Mouse (Mus musculus): Measurements from ENCODE around the gene Bicc1. TPM values are rescaled to one million over a fixed set of nuclear protein-coding genes. Genes with fewer than 3 reads are reported as not detected.

Bicc1 gene
- total RNA-seq, 1 experiment, result 1.8 TPM

DNA sequence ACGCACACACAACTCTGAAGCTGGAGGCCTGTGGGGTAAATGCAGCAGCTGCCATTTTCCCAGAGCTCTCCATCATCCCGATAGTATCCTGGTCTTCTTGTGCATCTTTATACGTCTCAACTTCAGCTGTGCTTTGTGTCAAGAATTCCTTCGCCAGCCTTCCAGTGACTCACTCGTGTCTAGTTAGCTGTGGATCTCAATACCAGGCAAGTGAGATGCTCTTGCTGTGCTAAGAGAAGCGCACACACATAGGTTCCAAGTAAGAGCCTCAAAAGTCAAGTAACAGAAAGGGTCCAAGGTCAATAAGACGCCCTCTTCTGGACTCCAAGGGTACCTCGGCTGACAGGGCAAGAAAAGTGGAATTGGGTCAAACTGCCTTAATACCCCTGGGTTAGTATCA lies 37.0 kb downstream of the Bicc1 start:
- in situ Hi-C loops (cut with MboI; ENCODE audit: low sequenced_read_pairs in 2 of 2, unreplicated experiment in 2 of 2), result no loop called here
- no peaks in the 10 kb centered on the region for H3K4me1 ChIP-seq (ENCODE audit: control insufficient read depth in 2 of 2, insufficient read depth in 2 of 2, low read length in 2 of 2, poor library complexity in 1 of 2)
- no peaks in the 10 kb centered on the region for H3K9me3 ChIP-seq (ENCODE audit: control insufficient read depth, insufficient read depth, low read depth, low read length)
- H3K9ac ChIP-seq (ENCODE audit: insufficient read depth, low read depth, low read length, poor library complexity, severe bottlenecking), result no peak overlapping the region
- no peak overlapping the region for H3K4me3 ChIP-seq (ENCODE audit: insufficient read depth in 1 of 2, low read depth in 1 of 2, low read length in 2 of 2, poor library complexity in 1 of 2, severe bottlenecking in 1 of 2)
- no peak for DNase-seq (ENCODE audit: low read depth, low spot score)
- TF ChIP-seq HCFC1 (IDR thresholded peaks at IDR 0.05; ENCODE audit: borderline replicate concordance, insufficient read depth, low read length) (no peak), MAFK (IDR thresholded peaks at IDR 0.05; ENCODE audit: insufficient read depth, low read depth, low read length) (no peak), CHD2 (IDR thresholded peaks at IDR 0.05; ENCODE audit: low read depth, low read length) (no peak), ZNF384 (IDR thresholded peaks at IDR 0.05; ENCODE audit: low read depth, low read length) (no peak), ZC3H11A (IDR thresholded peaks at IDR 0.05; ENCODE audit: borderline replicate concordance, low read depth, low read length) (no peak)
- no peak overlapping the region for H3K27ac ChIP-seq (ENCODE audit: insufficient read depth, low read depth, low read length, poor library complexity, severe bottlenecking)
- no peaks in the 10 kb centered on the region for H3K36me3 ChIP-seq (ENCODE audit: control insufficient read depth, insufficient read depth, low read length, poor library complexity, severe bottlenecking)

DNA sequence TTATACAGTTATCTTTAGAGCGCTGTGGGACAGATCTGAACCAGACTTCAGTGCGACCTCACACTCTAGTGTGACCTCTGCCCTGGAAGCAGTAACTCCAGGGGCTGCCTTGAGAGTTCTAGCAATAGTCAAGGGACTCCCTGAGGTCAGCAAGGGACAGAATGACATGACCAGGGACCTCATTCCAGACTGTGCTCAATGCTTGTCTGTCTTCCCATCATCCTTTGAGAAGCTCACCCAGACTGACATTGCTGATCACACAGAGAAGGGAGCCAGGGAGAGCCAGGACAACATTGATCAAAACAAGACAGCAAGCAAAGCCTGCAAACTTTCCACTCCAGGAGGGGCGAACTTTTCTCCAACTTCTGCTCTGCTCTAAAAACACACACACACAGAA lies 38.7 kb downstream of the Bicc1 start:
- no peak overlapping the region for H3K4me3 ChIP-seq (ENCODE audit: insufficient read depth in 1 of 2, low read depth in 1 of 2, low read length in 2 of 2, poor library complexity in 1 of 2, severe bottlenecking in 1 of 2)
- H3K9ac ChIP-seq (ENCODE audit: insufficient read depth, low read depth, low read length, poor library complexity, severe bottlenecking), result no peak overlapping the region
- in situ Hi-C loops (cut with MboI; ENCODE audit: low sequenced_read_pairs in 2 of 2, unreplicated experiment in 2 of 2), result no loop called here
- TF ChIP-seq ZC3H11A (IDR thresholded peaks at IDR 0.05; ENCODE audit: borderline replicate concordance, low read depth, low read length), result no peak
- TF ChIP-seq HCFC1 (IDR thresholded peaks at IDR 0.05; ENCODE audit: borderline replicate concordance, insufficient read depth, low read length), result no peak
- no peak for TF ChIP-seq MAFK (IDR thresholded peaks at IDR 0.05; ENCODE audit: insufficient read depth, low read depth, low read length)
- no peak for TF ChIP-seq CHD2 (IDR thresholded peaks at IDR 0.05; ENCODE audit: low read depth, low read length)
- no peak for TF ChIP-seq ZNF384 (IDR thresholded peaks at IDR 0.05; ENCODE audit: low read depth, low read length)
- no peaks in the 10 kb centered on the region for H3K9me3 ChIP-seq (ENCODE audit: control insufficient read depth, insufficient read depth, low read depth, low read length)
- no peaks in the 10 kb centered on the region for H3K4me1 ChIP-seq (ENCODE audit: control insufficient read depth in 2 of 2, insufficient read depth in 2 of 2, low read length in 2 of 2, poor library complexity in 1 of 2)
- H3K36me3 ChIP-seq (ENCODE audit: control insufficient read depth, insufficient read depth, low read length, poor library complexity, severe bottlenecking), result no peaks in the 10 kb centered on the region
- no peak for DNase-seq (ENCODE audit: low read depth, low spot score)
- no peak overlapping the region for H3K27ac ChIP-seq (ENCODE audit: insufficient read depth, low read depth, low read length, poor library complexity, severe bottlenecking)

DNA sequence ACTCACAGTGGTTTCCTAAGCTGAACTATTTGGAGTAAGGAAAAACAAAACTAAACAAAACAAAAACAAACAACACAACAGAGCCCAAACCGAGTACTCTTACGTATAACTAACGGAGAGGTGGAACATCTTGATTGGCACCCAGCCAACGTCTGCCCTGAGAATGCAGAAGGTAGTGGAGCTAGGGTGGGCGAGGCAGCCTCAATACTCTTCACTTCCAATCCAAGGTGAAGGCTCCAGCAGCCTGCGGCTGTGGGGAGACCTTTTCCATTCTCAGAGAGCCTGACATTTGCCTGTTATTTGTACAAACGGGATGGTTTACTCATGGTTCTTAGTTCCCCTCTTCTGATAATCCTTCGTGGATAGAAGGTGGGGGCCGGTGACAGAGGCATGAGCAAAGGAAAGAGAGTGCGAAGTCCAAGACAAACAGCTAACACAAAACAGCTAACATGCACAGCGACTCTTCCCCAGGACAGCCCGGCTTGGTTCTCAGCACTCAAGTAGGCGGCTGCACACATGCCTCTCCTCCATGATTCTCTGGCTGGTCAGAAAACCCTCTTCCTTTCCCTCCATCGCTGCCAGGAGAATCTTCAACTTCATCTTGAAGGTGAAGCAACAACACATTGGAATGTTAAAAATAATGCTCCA lies 39.3 kb downstream of the Bicc1 start:
- no peak for TF ChIP-seq ZC3H11A (IDR thresholded peaks at IDR 0.05; ENCODE audit: borderline replicate concordance, low read depth, low read length)
- no peak for TF ChIP-seq CHD2 (IDR thresholded peaks at IDR 0.05; ENCODE audit: low read depth, low read length)
- no peak for TF ChIP-seq MAFK (IDR thresholded peaks at IDR 0.05; ENCODE audit: insufficient read depth, low read depth, low read length)
- TF ChIP-seq HCFC1 (IDR thresholded peaks at IDR 0.05; ENCODE audit: borderline replicate concordance, insufficient read depth, low read length), result no peak
- TF ChIP-seq ZNF384 (IDR thresholded peaks at IDR 0.05; ENCODE audit: low read depth, low read length), result no peak
- Histone ChIP-seq H3K4me1 (ENCODE audit: control insufficient read depth in 2 of 2, insufficient read depth in 2 of 2, low read length in 2 of 2, poor library complexity in 1 of 2) (no peaks in the 10 kb centered on the region), H3K36me3 (ENCODE audit: control insufficient read depth, insufficient read depth, low read length, poor library complexity, severe bottlenecking) (no peaks in the 10 kb centered on the region), H3K27ac (ENCODE audit: insufficient read depth, low read depth, low read length, poor library complexity, severe bottlenecking) (no peak overlapping the region), H3K9ac (ENCODE audit: insufficient read depth, low read depth, low read length, poor library complexity, severe bottlenecking) (no peak overlapping the region), H3K4me3 (ENCODE audit: insufficient read depth in 1 of 2, low read depth in 1 of 2, low read length in 2 of 2, poor library complexity in 1 of 2, severe bottlenecking in 1 of 2) (no peak overlapping the region), H3K9me3 (ENCODE audit: control insufficient read depth, insufficient read depth, low read depth, low read length) (no peaks in the 10 kb centered on the region)
- in situ Hi-C loops (cut with MboI; ENCODE audit: low sequenced_read_pairs in 2 of 2, unreplicated experiment in 2 of 2), result no loop called here
- DNase-seq (ENCODE audit: low read depth, low spot score), result no peak

DNA sequence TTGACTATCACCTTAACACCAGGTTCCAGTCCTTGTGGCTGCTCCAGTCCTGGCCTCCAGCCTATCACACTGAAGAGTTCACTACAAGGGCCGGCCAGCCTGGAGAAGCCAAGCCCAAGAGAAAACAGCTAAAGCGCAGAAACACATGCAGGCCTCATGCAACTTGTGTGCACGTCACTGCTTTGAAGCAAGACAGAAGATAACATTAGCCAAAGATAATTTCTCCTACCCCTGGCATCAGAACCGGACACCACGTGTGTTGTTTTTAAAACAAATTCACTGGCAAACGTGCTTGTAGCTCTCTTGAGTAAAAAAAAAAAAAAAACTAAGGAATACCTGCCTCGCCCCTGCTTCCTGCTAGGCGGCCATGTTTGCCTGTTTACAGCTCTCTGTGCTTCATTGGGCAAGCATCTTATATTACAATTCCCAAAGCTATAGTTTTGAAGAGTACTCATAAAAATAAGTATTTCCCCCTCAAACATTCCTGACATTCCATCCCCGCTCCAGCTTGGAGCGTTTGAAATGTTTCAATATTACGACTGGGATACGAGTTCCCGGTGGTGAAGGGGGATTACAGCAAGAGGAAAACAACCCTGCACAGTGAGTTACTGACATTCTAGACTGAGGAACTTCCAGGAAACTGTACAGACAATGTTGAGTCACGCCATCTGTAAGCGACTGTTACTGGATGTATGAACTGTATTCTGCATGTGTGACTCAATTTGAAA lies 40.2 kb downstream of the Bicc1 start:
- Histone ChIP-seq H3K9ac (ENCODE audit: insufficient read depth, low read depth, low read length, poor library complexity, severe bottlenecking) (no peak overlapping the region), H3K9me3 (ENCODE audit: control insufficient read depth, insufficient read depth, low read depth, low read length) (no peaks in the 10 kb centered on the region), H3K27ac (ENCODE audit: insufficient read depth, low read depth, low read length, poor library complexity, severe bottlenecking) (no peak overlapping the region), H3K4me1 (ENCODE audit: control insufficient read depth in 2 of 2, insufficient read depth in 2 of 2, low read length in 2 of 2, poor library complexity in 1 of 2) (no peaks in the 10 kb centered on the region), H3K4me3 (ENCODE audit: insufficient read depth in 1 of 2, low read depth in 1 of 2, low read length in 2 of 2, poor library complexity in 1 of 2, severe bottlenecking in 1 of 2) (no peak overlapping the region), H3K36me3 (ENCODE audit: control insufficient read depth, insufficient read depth, low read length, poor library complexity, severe bottlenecking) (no peaks in the 10 kb centered on the region)
- no peak for DNase-seq (ENCODE audit: low read depth, low spot score)
- in situ Hi-C loops (cut with MboI; ENCODE audit: low sequenced_read_pairs in 2 of 2, unreplicated experiment in 2 of 2), result no loop called here
- no peak for TF ChIP-seq ZNF384 (IDR thresholded peaks at IDR 0.05; ENCODE audit: low read depth, low read length)
- no peak for TF ChIP-seq HCFC1 (IDR thresholded peaks at IDR 0.05; ENCODE audit: borderline replicate concordance, insufficient read depth, low read length)
- TF ChIP-seq CHD2 (IDR thresholded peaks at IDR 0.05; ENCODE audit: low read depth, low read length), result no peak
- no peak for TF ChIP-seq ZC3H11A (IDR thresholded peaks at IDR 0.05; ENCODE audit: borderline replicate concordance, low read depth, low read length)
- no peak for TF ChIP-seq MAFK (IDR thresholded peaks at IDR 0.05; ENCODE audit: insufficient read depth, low read depth, low read length)

Measured in ES-E14 (cell line).